Mouse (Mus musculus) layer of hippocampus, adult 11-12 months (tissue): ENCODE measurements around the gene Tvp23a.
A peak's percentile ranks its signal among the peaks of the same experiment; 100 is the strongest.

ENCODE experiments used
- DNase-seq: peaks from one replicate; pipeline ENCODE4 v3.0.0; 2022; ENCODE audit warnings: low spot score

Gene Tvp23a

DNA sequence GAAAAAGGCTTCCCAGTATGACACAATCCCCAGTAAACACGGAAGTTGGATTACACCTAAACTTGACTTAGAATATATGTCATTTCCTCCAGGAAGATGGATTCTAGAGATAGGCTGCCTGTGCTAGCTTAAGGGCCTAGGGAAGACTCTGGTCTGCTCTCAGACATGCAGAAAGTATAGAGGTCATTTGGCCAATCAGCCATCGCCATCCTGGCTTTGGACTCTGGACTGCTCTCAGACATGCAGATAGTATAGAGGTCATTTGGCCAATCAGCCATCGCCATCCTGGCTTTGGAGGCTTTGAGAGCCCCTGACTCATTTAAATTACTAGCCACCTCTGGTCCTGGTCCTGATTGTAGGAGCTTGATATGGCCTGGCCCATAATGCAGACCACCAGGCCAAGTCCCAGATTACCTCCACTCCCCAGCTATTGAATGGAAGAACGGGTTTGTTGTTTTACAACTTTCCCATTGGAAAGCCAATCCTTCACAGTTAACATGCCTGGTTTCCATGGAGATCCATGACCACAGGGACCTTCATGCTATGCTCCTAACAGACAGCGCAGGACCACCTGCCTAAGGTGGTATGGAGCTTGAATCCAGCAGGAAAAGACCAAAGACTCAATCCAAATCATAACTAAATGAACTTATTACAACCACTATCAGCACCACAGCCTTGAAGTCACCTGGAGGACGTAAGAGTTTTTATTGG is 6.9 kb upstream of the Tvp23a start:
- DNase-seq: no peak

GRCm38 (mm10) chr16:10452445-10452896 is 5.3 kb upstream of the Tvp23a start:
- DNase-seq: peak; percentile 88

DNA sequence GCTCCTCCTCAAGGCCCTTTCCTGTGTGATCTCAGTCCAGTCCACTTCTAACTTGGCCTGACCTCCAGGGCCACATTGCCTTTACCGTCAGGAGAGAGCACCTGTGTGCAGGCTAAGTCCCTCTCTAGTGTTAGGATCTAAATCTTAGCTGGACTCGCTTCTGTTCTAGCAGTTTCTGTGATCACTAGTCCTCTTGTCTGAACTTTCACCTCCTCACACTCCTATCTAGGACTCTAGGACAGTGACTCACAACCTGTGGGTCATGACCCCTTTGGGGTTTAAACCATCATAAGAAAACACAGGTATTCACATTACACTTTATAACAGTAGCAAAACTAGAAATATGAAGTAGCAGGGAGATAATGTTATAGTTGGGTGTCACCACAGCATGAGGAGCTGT is 4.7 kb upstream of the Tvp23a start:
- DNase-seq: no peak

GRCm38 (mm10) chr16:10448931-10449330 is 1.8 kb upstream of the Tvp23a start:
- no peak for DNase-seq

DNA sequence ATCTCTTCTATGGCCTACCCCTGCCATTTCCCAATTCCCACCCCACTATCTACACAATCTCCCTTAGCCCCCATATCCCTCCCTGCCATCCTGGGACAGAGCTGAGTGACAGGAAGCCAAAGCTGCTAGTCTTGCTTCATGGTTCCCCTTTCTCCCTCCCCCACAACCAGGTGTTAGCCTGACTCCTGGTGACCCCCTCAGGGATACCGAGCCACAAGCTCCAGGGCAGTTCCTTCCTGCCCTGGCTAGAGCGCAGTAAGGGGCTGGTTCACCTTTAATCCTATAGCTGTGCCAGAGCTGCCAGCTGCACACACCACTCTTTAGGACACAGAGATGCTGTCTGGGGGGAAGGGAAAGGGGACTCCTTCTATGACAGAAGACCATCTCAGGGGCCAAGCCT is 619 bp upstream of the Tvp23a start:
- DNase-seq: no peak

DNA sequence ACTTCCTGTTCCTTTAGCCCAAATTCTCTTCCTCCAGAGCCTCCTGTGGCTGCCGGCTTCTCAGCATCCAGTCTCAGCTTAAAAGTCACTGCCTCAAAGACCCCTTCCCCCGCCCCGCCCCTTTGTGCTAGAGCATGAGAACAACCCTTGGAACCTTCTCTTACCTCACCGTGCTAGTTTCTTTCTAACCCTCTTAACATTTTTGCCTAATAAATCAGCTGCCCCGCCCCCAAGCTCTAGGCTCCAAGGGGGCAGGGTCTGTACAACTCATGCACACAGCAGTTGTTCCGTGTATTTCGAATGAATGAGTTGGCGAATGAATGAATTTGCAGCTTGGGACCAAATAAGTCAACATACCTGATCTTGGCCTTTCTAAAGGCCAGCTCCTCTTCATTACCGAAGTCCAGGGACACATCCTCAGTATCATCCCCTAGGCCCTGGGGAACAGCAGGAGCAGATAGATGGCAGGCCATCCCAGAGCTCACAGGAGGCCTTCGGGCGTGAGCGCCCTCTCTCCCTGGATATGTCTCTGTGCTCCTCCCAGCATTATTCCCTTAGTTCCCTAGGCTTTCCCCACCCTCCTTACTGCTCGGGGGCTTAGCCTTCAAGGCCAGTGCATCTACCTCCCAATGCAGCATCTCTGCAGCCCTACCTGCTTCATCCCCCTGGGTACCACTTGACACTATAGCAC is 444 bp downstream of the Tvp23a start:
- DNase-seq: no peak

DNA sequence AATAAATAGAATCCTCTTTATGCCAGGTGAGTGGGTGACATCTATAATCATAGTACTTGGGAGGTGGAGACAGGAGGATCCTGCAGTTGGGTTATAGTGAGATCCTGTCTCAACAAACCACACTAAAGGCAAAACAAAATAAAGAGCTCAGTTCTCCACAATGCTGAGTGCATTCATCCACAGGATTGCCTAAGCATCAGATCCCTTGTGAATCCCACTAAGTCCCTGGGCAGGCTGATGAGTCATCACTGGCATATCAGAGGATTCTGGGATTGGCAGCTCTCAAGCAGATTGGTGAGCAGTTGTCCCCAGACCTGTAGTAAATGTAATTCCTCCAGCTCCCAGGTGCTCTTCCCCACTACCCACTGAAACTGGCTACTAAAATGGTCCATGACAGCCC is 3.4 kb downstream of the Tvp23a start:
- DNase-seq: no peak

GRCm38 (mm10) chr16:10441761-10442160 is 5.4 kb downstream of the Tvp23a start:
- no peak for DNase-seq

GRCm38 (mm10) chr16:10441328-10441727 is 5.8 kb downstream of the Tvp23a start:
- no peak for DNase-seq

- no peak for DNase-seq
Observed at GRCm38 (mm10) chr16:10438055-10438454, 9.1 kb downstream of the Tvp23a start.

GRCm38 (mm10) chr16:10436166-10436565 is 11.0 kb downstream of the Tvp23a start:
- no peak for DNase-seq

GRCm38 (mm10) chr16:10433344-10433743 is 13.8 kb downstream of the Tvp23a start:
- no peak for DNase-seq

- no peak for DNase-seq
Observed at GRCm38 (mm10) chr16:10432387-10432786, 14.8 kb downstream of the Tvp23a start.

DNA sequence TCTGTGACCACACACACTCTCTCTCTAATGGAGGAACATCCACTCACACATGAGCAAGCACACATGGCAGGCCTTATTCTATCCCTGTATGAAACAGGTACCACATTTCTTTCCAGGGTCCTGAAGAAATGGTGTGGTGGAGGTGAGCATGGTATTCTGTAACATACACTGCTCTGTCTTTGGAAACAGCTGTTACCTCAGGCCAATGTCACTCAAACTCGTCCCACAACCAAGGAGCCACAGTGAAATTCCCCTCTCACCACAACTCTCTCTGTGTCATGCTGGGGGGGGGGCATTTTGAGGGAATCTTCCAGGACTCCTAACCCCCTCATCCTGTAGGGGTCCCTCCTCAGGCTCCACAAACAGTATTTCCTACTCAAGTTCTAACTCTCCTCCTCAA is 15.3 kb downstream of the Tvp23a start:
- no peak for DNase-seq

- no peak for DNase-seq
Observed at GRCm38 (mm10) chr16:10420447-10421054, 26.6 kb downstream of the Tvp23a start.

DNA sequence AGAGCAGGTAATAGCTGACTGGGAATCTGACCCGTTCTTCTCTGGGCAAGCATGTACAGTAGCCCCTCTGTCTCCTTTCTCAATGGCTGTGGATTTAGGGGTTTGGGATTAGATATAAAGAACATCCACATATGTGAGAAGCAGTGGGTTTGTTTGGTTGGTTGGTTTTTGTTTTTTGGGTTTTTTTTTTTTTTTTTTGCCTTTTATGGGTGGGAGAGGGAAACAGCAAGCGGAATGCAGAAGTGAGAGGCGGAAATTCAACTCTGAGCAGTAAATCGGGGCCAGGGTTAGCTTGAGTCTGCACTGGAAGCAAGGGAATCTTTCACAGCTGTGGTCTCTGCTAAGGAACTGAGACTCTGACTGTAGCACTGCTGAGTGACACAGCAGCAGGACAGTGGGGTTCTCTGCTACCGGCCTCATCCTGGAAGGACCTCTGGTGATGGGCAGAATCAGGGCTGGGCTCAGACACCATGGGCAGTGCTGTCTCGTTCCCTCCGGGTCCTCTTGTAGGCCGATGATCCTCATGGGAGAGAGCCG is 29.4 kb downstream of the Tvp23a start:
- no peak for DNase-seq

- no peak for DNase-seq
Observed at GRCm38 (mm10) chr16:10416866-10417265, 30.3 kb downstream of the Tvp23a start.

DNA sequence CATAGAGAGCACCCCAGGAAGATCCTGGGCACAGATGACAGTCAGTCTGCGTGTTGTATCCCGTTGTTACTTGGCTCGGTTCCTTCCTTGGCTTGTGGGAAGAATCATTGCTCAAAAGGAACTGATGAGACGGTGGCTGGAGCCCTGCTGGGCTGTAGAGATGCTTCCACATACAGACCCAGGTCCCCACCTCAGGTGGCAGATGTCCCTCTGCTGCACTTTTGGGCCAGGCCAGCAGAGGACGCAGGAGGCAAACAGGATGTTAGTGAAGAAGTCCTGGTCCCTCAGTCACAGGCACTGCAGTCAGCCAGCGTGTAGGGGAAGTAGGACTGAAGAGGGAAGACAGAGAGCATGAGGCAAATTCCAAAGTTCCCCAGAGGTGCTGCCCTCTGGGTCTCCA is 31.2 kb downstream of the Tvp23a start:
- DNase-seq: peak; percentile 73

GRCm38 (mm10) chr16:10411764-10412746 is 35.1 kb downstream of the Tvp23a start, which contains the start of gene Nubp1:
TSS of gene Nubp1 (plus strand) at chr16:10411948.
- peak; percentile 93 for DNase-seq

GRCm38 (mm10) chr16:10399160-10399559 is 48.0 kb downstream of the Tvp23a start:
- DNase-seq: peak; percentile 86

GRCm38 (mm10) chr16:10398755-10399154 is 48.4 kb downstream of the Tvp23a start:
- no peak for DNase-seq
